Mouse (Mus musculus) ES-E14 (cell line): ENCODE measurements at regions not wholly inside any gene's neighbourhood (a gene's known extent, or its start where the extent isn't known, plus 50 kb on each side); places are given as distances from the start of the nearest gene placed in this dataset.

Source experiments
- CHD2 ChIP-seq: IDR thresholded peaks from 2 replicates; pipeline ENCODE4 v1.6.1; 2014; ENCODE audit warnings: mild to moderate bottlenecking, low read depth, low read length, inconsistent platforms
- HCFC1 ChIP-seq: IDR thresholded peaks from 2 replicates; pipeline ENCODE4 v1.6.1; 2012; ENCODE audit warnings: low read length, inconsistent platforms, borderline replicate concordance; ENCODE audit not compliant: insufficient read depth
- MAFK ChIP-seq: IDR thresholded peaks from 2 replicates; pipeline ENCODE4 v1.6.1; 2014; ENCODE audit warnings: mild to moderate bottlenecking, low read depth, low read length, inconsistent platforms; ENCODE audit not compliant: insufficient read depth
- ZC3H11A ChIP-seq: IDR thresholded peaks from 2 replicates; pipeline ENCODE4 v1.6.1; 2012; ENCODE audit warnings: low read depth, mild to moderate bottlenecking, inconsistent platforms, low read length, borderline replicate concordance
- ZNF384 ChIP-seq: IDR thresholded peaks from 2 replicates; pipeline ENCODE4 v1.6.1; 2012; ENCODE audit warnings: low read depth, low read length, inconsistent platforms

DNA sequence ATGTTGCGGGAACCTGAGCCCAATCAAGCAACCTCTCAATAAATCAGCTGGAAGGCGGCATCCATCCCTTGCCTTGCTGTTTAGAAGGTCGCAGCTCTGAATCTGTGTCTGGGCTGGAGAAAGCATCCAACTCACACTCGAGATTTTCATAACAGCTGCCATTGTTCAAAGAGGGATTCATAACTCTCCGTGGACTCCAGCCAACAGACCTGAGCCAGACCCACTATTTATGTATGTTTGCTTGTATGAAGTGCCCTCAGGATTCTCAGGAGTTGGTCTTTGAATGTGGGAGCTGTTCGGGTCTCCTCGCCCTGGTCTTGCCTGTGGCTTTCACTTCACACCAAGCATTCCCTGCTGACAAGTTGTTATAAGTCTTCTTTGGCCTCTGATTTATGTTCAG, 127.0 kb downstream of the Cdc5l start:
- TF ChIP-seq ZNF384 (no peak), HCFC1 (no peak), ZC3H11A (no peak), MAFK (no peak), CHD2 (no peak)
